Comparison of ENCODE assay signal across 14 mouse cellular contexts in genomic region chr17:70363561-70363960, GRCm38 (mm10).
A peak's percentile ranks its signal among the peaks of the same experiment; 100 is the strongest.
DNase-seq lines count a peak whose midpoint lies in the region; ATAC-seq and TF ChIP-seq lines count a peak whose summit lies in the region.
"Had no signal": no experiment of that assay in that cellular context is flagged by ENCODE, and none has a peak within 500 bp of the region (broad histone marks: within the 10 kb centered on the region; RNA-seq: fewer than 3 reads in every experiment).

No protein-coding gene starts in this region.

- no peaks in the 10 kb centered on the region for H3K4me1 ChIP-seq in midbrain, embryonic 15.5 days
- no peaks in the 10 kb centered on the region for H3K4me1 ChIP-seq in midbrain, embryonic 11.5 days (ENCODE audit: control insufficient read depth, insufficient read depth, low read length)
- no peaks in the 10 kb centered on the region for H3K4me1 ChIP-seq in kidney, adult 2 months (ENCODE audit: control insufficient read depth, insufficient read depth, low read length)
- no peaks in the 10 kb centered on the region for H3K4me1 ChIP-seq in heart, embryonic 11.5 days (ENCODE audit: control insufficient read depth, insufficient read depth, low read length)
- H3K4me1 ChIP-seq: embryonic facial prominence, embryonic 15.5 days had no signal

- no peaks in the 10 kb centered on the region for H3K27me3 ChIP-seq in midbrain, embryonic 15.5 days (replicated peaks)
- no peaks in the 10 kb centered on the region for H3K27me3 ChIP-seq in midbrain, embryonic 11.5 days (ENCODE audit: control insufficient read depth, insufficient read depth, low read length)
- no peaks in the 10 kb centered on the region; the same call in 1 of the 2 replicates for H3K27me3 ChIP-seq in kidney, adult 2 months (replicated peaks; ENCODE audit: control insufficient read depth, insufficient read depth, low read length)
- H3K27me3 ChIP-seq in heart, embryonic 11.5 days (ENCODE audit: control insufficient read depth, insufficient read depth, low read length): no peaks in the 10 kb centered on the region
- H3K27me3 ChIP-seq: embryonic facial prominence, embryonic 15.5 days had no signal

- H3K9me3 ChIP-seq in midbrain, embryonic 15.5 days: no peaks in the 10 kb centered on the region
- no peaks in the 10 kb centered on the region for H3K9me3 ChIP-seq in midbrain, embryonic 11.5 days (ENCODE audit: control insufficient read depth, low read length)
- no peaks in the 10 kb centered on the region for H3K9me3 ChIP-seq in heart, embryonic 11.5 days (replicated peaks; ENCODE audit: control insufficient read depth, low read length)
- H3K9me3 ChIP-seq: embryonic facial prominence, embryonic 15.5 days had no signal

- WGBS in midbrain, embryonic 15.5 days: 52% methylated on average over 3 of the region's 3 CpGs
- WGBS in midbrain, embryonic 11.5 days: 84% methylated on average over 3 of the region's 3 CpGs
- WGBS in kidney, adult 2 months: 70% methylated on average over 3 of the region's 3 CpGs
- WGBS in heart, embryonic 11.5 days (ENCODE audit: insufficient replicate concordance): 75% methylated on average over 3 of the region's 3 CpGs

- no peaks in the 10 kb centered on the region for H3K36me3 ChIP-seq in midbrain, embryonic 15.5 days (replicated peaks)
- H3K36me3 ChIP-seq in midbrain, embryonic 11.5 days (ENCODE audit: control insufficient read depth, insufficient read depth, low read length): no peaks in the 10 kb centered on the region
- H3K36me3 ChIP-seq in kidney, adult 2 months (ENCODE audit: control insufficient read depth, insufficient read depth, low read length): no peaks in the 10 kb centered on the region
- no peaks in the 10 kb centered on the region for H3K36me3 ChIP-seq in heart, embryonic 11.5 days (ENCODE audit: control insufficient read depth, insufficient read depth, low read length)
- H3K36me3 ChIP-seq: embryonic facial prominence, embryonic 15.5 days; G1E had no signal

- TF ChIP-seq CTCF in kidney, adult 2 months (conservative IDR thresholded peaks at IDR 0.05; ENCODE audit: insufficient read depth, insufficient read length, low read depth, low read length): no peak

- no peak overlapping the region for H3K4me3 ChIP-seq in midbrain, embryonic 15.5 days
- H3K4me3 ChIP-seq in midbrain, embryonic 11.5 days (ENCODE audit: low read depth, low read length): no peak overlapping the region
- no peak overlapping the region for H3K4me3 ChIP-seq in kidney, adult 2 months (ENCODE audit: insufficient read depth, low read depth, low read length)
- no peak overlapping the region for H3K4me3 ChIP-seq in heart, embryonic 11.5 days (ENCODE audit: low read depth, low read length)
- H3K4me3 ChIP-seq: embryonic facial prominence, embryonic 15.5 days; myocyte had no signal

- no peak overlapping the region for H3K9ac ChIP-seq in midbrain, embryonic 15.5 days
- no peak overlapping the region for H3K9ac ChIP-seq in midbrain, embryonic 11.5 days (ENCODE audit: low read length)
- H3K9ac ChIP-seq in heart, embryonic 11.5 days (ENCODE audit: low read depth, low read length): no peak overlapping the region
- H3K9ac ChIP-seq: embryonic facial prominence, embryonic 15.5 days; liver, embryonic 14.5 days had no signal

- no peak for TF ChIP-seq POLR2A in kidney, adult 2 months (IDR thresholded peaks at IDR 0.05; ENCODE audit: low read depth, low read length)

- no peak overlapping the region for H3K4me2 ChIP-seq in midbrain, embryonic 15.5 days
- H3K4me2 ChIP-seq in midbrain, embryonic 11.5 days: no peak overlapping the region
- H3K4me2 ChIP-seq in heart, embryonic 11.5 days: no peak overlapping the region
- H3K4me2 ChIP-seq: embryonic facial prominence, embryonic 15.5 days had no signal

- ATAC-seq in midbrain, embryonic 15.5 days (replicated peaks): peak; percentile 65
- ATAC-seq in midbrain, embryonic 11.5 days (ENCODE audit: low FRiP score): no peak
- ATAC-seq in heart, embryonic 11.5 days (replicated peaks; ENCODE audit: insufficient number of reproducible peaks, low FRiP score, low TSS enrichment): no peak

- H3K27ac ChIP-seq in midbrain, embryonic 15.5 days: no peak overlapping the region
- H3K27ac ChIP-seq in midbrain, embryonic 11.5 days (ENCODE audit: low read depth, low read length): no peak overlapping the region
- no peak overlapping the region for H3K27ac ChIP-seq in kidney, adult 2 months (ENCODE audit: insufficient read depth, low read depth, low read length)
- H3K27ac ChIP-seq in heart, embryonic 11.5 days (ENCODE audit: low read depth, low read length): no peak overlapping the region
- H3K27ac ChIP-seq: embryonic facial prominence, embryonic 15.5 days; liver, embryonic 14.5 days had no signal

- no peak for DNase-seq in midbrain, embryonic 11.5 days (ENCODE audit: low spot score, missing footprints)
- peak; percentile 77 to 86 for DNase-seq in cerebellum, postnatal 25 days
- DNase-seq in layer of hippocampus, postnatal 36 days: peak; percentile 51 to 55
- peak; percentile 74 to 82 for DNase-seq in right cerebral cortex, postnatal 36 days (ENCODE audit: low spot score in 2 of 2)
- DNase-seq in kidney, adult 2 months: no peak
- DNase-seq in gastrocnemius, postnatal 4 days (ENCODE audit: low spot score in 2 of 2): no peak
- DNase-seq: adrenal gland, postnatal 25 days; kidney, postnatal 10 days had no signal

Comparison
In these comparisons a context has a peak if more than half of its experiments do, and no peak if none do; other contexts are left out.
1. DNase-seq: peak in cerebellum, postnatal 25 days (2 of 2), layer of hippocampus, postnatal 36 days (2 of 2) and right cerebral cortex, postnatal 36 days (2 of 2); none in midbrain, embryonic 11.5 days (single experiment), kidney, adult 2 months (single experiment) and gastrocnemius, postnatal 4 days (0 of 2).